Mouse (Mus musculus): ENCODE measurements around the gene Sox6. TPM values are rescaled to one million over a fixed set of nuclear protein-coding genes. Genes with fewer than 3 reads are reported as not detected.

Sox6 gene
- polyA plus RNA-seq, 1 experiment from 2014 or later: 24.3 TPM

- Histone ChIP-seq H3K27me3 (ENCODE audit: insufficient read depth, low read length) (peaks cover 27% of the 10 kb centered on the region), H3K4me3 (replicated peaks; ENCODE audit: low read depth, low read length) (peak overlapping the region; percentile 57), H3K27ac (no peak overlapping the region), H3K9ac (ENCODE audit: low read depth, low read length) (peak overlapping the region; percentile 60), H3K9me3 (replicated peaks; ENCODE audit: low read length) (no peaks in the 10 kb centered on the region), H3K4me1 (replicated peaks; ENCODE audit: insufficient read depth, low read length) (peaks cover 12% of the 10 kb centered on the region), H3K36me3 (ENCODE audit: insufficient read depth, low read length) (no peaks in the 10 kb centered on the region), H3K4me2 (ENCODE audit: low read length) (peak overlapping the region; percentile 96)
- DNase-seq (ENCODE audit: low spot score) (peak; percentile 91), ATAC-seq (replicated peaks; ENCODE audit: low FRiP score, low read depth) (0 out of 2 replicates have a peak, but pooled peaks have one; percentile 11)
- peak; percentile 86 for TF ChIP-seq CTCF (IDR thresholded peaks at IDR 0.05; ENCODE audit: low read depth)
- 1% methylated on average over 11 of the region's 11 CpGs for WGBS
These were observed 5.8 kb downstream of the Sox6 start for GRCm38 (mm10) chr7:116032596-116033307.

- H3K36me3 ChIP-seq (ENCODE audit: insufficient read depth, low read length): no peaks in the 10 kb centered on the region
- H3K4me3 ChIP-seq (replicated peaks; ENCODE audit: low read depth, low read length): peak overlapping the region; percentile 53
- no peaks in the 10 kb centered on the region for H3K9me3 ChIP-seq (replicated peaks; ENCODE audit: low read length)
- H3K4me1 ChIP-seq (replicated peaks; ENCODE audit: insufficient read depth, low read length): peaks cover 12% of the 10 kb centered on the region
- TF ChIP-seq CTCF (IDR thresholded peaks at IDR 0.05; ENCODE audit: low read depth): no peak
- H3K27ac ChIP-seq: peak overlapping the region; percentile 54
- peak; percentile 40; the same call in 1 of the 2 replicates for ATAC-seq (replicated peaks; ENCODE audit: low FRiP score, low read depth)
- H3K27me3 ChIP-seq (ENCODE audit: insufficient read depth, low read length): peaks cover 23% of the 10 kb centered on the region
- H3K9ac ChIP-seq (ENCODE audit: low read depth, low read length): peak overlapping the region; percentile 60
- under 1% methylated on average over 65 of the region's 65 CpGs for WGBS
- peak; percentile 69 for DNase-seq (ENCODE audit: low spot score)
- peak overlapping the region; percentile 96 for H3K4me2 ChIP-seq (ENCODE audit: low read length)
These were observed 6.6 kb downstream of the Sox6 start for GRCm38 (mm10) chr7:116031718-116032595.

- Histone ChIP-seq H3K36me3 (ENCODE audit: insufficient read depth, low read length) (no peaks in the 10 kb centered on the region), H3K9me3 (replicated peaks; ENCODE audit: low read length) (no peaks in the 10 kb centered on the region), H3K27ac (peak overlapping the region; percentile 54; the same call in 1 of the 2 replicates), H3K4me3 (replicated peaks; ENCODE audit: low read depth, low read length) (peak overlapping the region; percentile 53), H3K9ac (ENCODE audit: low read depth, low read length) (peak overlapping the region; percentile 60), H3K27me3 (ENCODE audit: insufficient read depth, low read length) (peaks cover 17% of the 10 kb centered on the region), H3K4me1 (replicated peaks; ENCODE audit: insufficient read depth, low read length) (peaks cover 12% of the 10 kb centered on the region), H3K4me2 (ENCODE audit: low read length) (peak overlapping the region; percentile 96)
- under 1% methylated on average over 14 of the region's 14 CpGs for WGBS
- TF ChIP-seq CTCF (IDR thresholded peaks at IDR 0.05; ENCODE audit: low read depth): no peak
- no peak for ATAC-seq (replicated peaks; ENCODE audit: low FRiP score, low read depth)
- peak; percentile 25 for DNase-seq (ENCODE audit: low spot score)
These were observed 7.2 kb downstream of the Sox6 start for GRCm38 (mm10) chr7:116031388-116031717.

- TF ChIP-seq CTCF (IDR thresholded peaks at IDR 0.05; ENCODE audit: low read depth): no peak
- Histone ChIP-seq H3K27ac (no peak overlapping the region), H3K9ac (ENCODE audit: low read depth, low read length) (peak overlapping the region; percentile 60), H3K27me3 (ENCODE audit: insufficient read depth, low read length) (peaks cover 12% of the 10 kb centered on the region), H3K36me3 (ENCODE audit: insufficient read depth, low read length) (no peaks in the 10 kb centered on the region), H3K4me1 (replicated peaks; ENCODE audit: insufficient read depth, low read length) (peaks cover 12% of the 10 kb centered on the region), H3K9me3 (replicated peaks; ENCODE audit: low read length) (no peaks in the 10 kb centered on the region), H3K4me2 (ENCODE audit: low read length) (peak overlapping the region; percentile 96), H3K4me3 (replicated peaks; ENCODE audit: low read depth, low read length) (peak overlapping the region; percentile 53)
- 29% methylated on average over 26 of the region's 26 CpGs for WGBS
- ATAC-seq (replicated peaks; ENCODE audit: low FRiP score, low read depth): 0 out of 2 replicates have a peak, but pooled peaks have one; percentile 42
- DNase-seq (ENCODE audit: low spot score): peak; percentile 3
These were observed 7.8 kb downstream of the Sox6 start for GRCm38 (mm10) chr7:116030597-116031387.

- Histone ChIP-seq H3K27me3 (ENCODE audit: insufficient read depth, low read length) (peaks cover 4% of the 10 kb centered on the region; the same call in 1 of the 2 replicates), H3K27ac (no peak overlapping the region), H3K9me3 (replicated peaks; ENCODE audit: low read length) (no peaks in the 10 kb centered on the region), H3K36me3 (ENCODE audit: insufficient read depth, low read length) (no peaks in the 10 kb centered on the region), H3K4me2 (ENCODE audit: low read length) (no peak overlapping the region), H3K4me3 (replicated peaks; ENCODE audit: low read depth, low read length) (no peak overlapping the region), H3K9ac (ENCODE audit: low read depth, low read length) (no peak overlapping the region), H3K4me1 (replicated peaks; ENCODE audit: insufficient read depth, low read length) (peaks cover 12% of the 10 kb centered on the region)
- ATAC-seq (replicated peaks; ENCODE audit: low FRiP score, low read depth) (no peak), DNase-seq (ENCODE audit: low spot score) (no peak)
- TF ChIP-seq CTCF (IDR thresholded peaks at IDR 0.05; ENCODE audit: low read depth): no peak
- 80% methylated on average over 3 of the region's 3 CpGs for WGBS
These were observed 8.6 kb downstream of the Sox6 start for GRCm38 (mm10) chr7:116029991-116030390.

- Histone ChIP-seq H3K9ac (ENCODE audit: low read depth, low read length) (no peak overlapping the region), H3K27me3 (ENCODE audit: insufficient read depth, low read length) (no peaks in the 10 kb centered on the region), H3K4me2 (ENCODE audit: low read length) (no peak overlapping the region), H3K9me3 (replicated peaks; ENCODE audit: low read length) (no peaks in the 10 kb centered on the region), H3K4me1 (replicated peaks; ENCODE audit: insufficient read depth, low read length) (no peaks in the 10 kb centered on the region), H3K36me3 (ENCODE audit: insufficient read depth, low read length) (no peaks in the 10 kb centered on the region), H3K4me3 (replicated peaks; ENCODE audit: low read depth, low read length) (no peak overlapping the region), H3K27ac (no peak overlapping the region)
- no peak for TF ChIP-seq CTCF (IDR thresholded peaks at IDR 0.05; ENCODE audit: low read depth)
- no peak for ATAC-seq (replicated peaks; ENCODE audit: low FRiP score, low read depth)
- DNase-seq (ENCODE audit: low spot score): no peak
- 89% methylated on average over 4 of the region's 4 CpGs for WGBS
These were observed 35.9 kb downstream of the Sox6 start for GRCm38 (mm10) chr7:116002726-116003125.

Measured in kidney, postnatal 0 days (tissue).